Mouse (Mus musculus): ENCODE measurements around the gene Prcd.

Gene Prcd

DNA sequence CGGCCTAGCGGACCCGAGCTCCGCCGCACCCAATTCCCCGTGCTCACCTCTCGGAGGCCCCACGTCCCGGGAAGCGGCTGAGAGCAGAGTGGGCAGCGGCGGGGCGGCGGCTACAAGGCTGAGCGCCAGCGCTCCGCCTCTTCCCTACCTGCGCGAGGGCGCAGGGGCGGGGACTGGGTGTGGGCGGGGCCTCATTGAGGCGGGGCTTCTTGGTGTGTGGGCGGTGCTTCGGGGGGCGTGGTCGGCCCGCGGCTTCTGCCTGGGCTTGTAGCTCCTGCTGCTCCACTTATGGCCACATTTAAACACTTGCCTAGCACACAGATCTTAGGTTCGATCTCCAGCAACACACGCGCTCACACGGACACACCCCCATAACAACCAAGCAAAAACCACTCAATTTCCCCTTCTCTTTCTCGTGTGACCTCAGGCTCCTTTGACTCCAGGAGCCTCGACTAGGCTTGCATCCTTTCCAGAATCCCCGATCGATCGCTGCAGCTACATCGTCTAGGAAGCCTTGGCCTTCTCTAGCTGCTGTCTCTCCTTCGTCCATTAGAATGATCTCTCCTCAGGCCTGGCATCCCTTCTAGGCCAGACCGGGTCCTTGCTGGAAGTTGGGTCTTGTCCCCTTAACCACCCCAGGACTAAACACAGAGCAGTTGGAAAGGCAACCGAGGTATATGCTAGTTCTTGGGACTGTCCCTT is 29.1 kb upstream of the Prcd start:
- in situ Hi-C loops (cut with MboI; ENCODE audit: low pct_unique_long_range_greater_than_20kb in 1 of 2, low sequenced_read_pairs in 2 of 2, unreplicated experiment in 1 of 2): no loop called here

DNA sequence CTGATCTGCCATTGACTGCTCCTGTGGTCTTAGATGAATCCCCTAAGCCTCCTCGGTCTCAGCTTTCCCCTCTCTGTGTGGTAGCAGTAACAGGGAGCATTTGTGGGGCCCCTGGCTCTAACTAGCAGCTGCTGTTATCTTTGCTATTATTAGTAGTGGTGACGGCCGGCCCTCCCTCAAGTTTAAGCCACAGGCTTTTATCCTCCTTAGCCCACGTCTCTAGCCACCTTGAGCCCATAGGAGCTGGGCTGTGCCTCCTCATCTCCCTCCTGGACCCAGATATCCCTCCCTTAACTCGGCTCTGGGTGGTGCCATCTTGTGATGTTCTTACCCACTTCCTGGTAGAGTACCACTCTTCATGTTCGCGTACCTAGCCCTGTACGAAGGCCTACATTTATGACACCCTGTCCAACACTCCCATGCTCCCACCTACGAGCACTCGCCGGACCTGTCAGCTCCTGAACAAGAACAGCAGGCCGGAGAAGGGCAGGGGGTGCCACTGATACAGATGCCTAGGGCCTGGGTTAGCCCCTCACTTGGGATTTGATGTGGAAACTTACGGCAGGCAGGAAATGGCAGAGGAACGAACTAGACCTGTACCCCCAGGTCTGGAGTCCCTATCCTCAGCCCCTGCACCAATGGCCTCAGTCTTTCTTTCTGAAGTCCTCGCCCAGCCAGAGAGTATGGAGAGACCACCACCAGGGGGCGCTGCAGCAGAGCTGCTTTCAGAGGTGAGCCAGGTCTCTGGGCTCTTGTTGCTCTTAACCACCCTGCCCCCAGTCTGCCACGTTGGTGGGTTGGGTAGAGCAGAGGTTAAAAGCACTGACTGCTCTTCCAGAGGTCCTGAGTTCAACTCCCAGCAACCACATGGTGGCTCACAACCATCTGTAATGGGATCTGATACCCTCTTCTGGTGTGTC is 28.0 kb upstream of the Prcd start:
- in situ Hi-C loops (cut with MboI; ENCODE audit: low pct_unique_long_range_greater_than_20kb in 1 of 2, low sequenced_read_pairs in 2 of 2, unreplicated experiment in 1 of 2): no loop called here

- in situ Hi-C loops (cut with MboI; ENCODE audit: low pct_unique_long_range_greater_than_20kb in 1 of 2, low sequenced_read_pairs in 2 of 2, unreplicated experiment in 1 of 2): no loop called here
These were observed 26.8 kb upstream of the Prcd start, which contains the start of gene Rhbdf2 for GRCm38 (mm10) chr11:116626299-116627071. Gene Rhbdf2 (minus strand): TSS chr11:116627019.

GRCm38 (mm10) chr11:116627072-116628020 is 26.0 kb upstream of the Prcd start:
- in situ Hi-C loops (cut with MboI; ENCODE audit: low pct_unique_long_range_greater_than_20kb in 1 of 2, low sequenced_read_pairs in 2 of 2, unreplicated experiment in 1 of 2): no loop called here

- in situ Hi-C loops (cut with MboI; ENCODE audit: low pct_unique_long_range_greater_than_20kb in 1 of 2, low sequenced_read_pairs in 2 of 2, unreplicated experiment in 1 of 2): no loop called here
These were observed 24.6 kb upstream of the Prcd start for GRCm38 (mm10) chr11:116628712-116629111.

- in situ Hi-C loops (cut with MboI; ENCODE audit: low pct_unique_long_range_greater_than_20kb in 1 of 2, low sequenced_read_pairs in 2 of 2, unreplicated experiment in 1 of 2): no loop called here
These were observed 23.9 kb upstream of the Prcd start for GRCm38 (mm10) chr11:116629472-116629871.

DNA sequence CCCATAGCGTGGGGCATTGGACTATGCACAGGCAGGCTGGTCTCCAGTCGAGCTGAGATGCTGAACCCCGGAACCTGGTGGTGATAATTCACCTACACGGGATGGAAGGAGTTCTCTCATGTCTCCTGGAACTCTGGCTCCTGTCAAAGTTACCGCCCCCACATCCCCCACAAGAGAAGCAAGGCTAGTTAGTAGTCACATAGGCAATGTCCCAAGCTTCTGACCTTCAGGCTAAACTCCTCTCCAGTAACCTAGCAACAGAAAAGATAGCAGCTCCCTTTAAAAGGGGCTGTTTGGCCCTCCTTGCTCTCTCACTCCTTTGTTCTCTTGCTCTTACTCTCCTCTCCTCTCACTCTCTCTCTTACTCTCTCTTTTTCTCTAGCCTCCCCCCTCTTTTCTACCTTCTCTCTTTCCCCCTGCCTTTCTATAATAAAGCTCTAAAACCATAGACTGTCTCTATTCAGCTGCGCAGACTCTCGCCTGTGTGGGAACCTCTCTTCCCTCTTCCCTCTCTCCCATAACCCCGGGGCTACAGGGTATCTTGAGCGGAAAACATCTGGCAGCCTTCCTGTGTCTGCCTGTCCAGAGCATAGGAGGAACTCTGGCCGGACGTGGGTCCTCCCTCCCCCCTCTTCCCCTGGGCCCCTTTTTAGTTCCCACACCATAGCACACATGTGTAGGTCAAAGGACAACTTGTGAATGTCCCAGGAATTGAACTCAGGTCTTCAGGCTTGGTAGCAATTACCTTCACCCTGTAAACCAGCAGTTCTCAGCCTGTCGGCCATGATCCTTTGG is 23.0 kb upstream of the Prcd start:
- in situ Hi-C loops (cut with MboI; ENCODE audit: low pct_unique_long_range_greater_than_20kb in 1 of 2, low sequenced_read_pairs in 2 of 2, unreplicated experiment in 1 of 2): loop anchor here in 1 of 2 experiments (10.0 kb wide), 1 partner anchor 424 kb away; no protein-coding TSS in a partner anchor

DNA sequence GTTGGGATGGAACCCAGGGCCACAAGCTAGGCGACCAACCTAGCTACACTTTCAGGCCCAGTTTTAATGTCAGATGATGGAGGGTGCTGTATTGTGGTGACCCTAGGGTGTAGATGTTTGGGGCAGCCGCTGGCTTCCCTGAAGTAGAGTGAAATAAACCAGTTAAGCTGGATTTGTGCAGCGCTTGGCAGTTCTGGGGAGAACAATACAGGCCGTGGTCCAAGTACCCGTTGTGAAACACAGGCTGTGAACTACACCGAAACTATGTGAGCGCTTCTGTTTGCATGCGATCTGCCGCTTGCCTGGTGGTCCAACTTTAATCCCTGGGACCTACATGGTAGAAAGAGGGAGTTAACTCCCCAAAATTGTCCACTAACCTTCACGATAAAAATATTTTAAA is 20.4 kb upstream of the Prcd start:
- in situ Hi-C loops (cut with MboI; ENCODE audit: low pct_unique_long_range_greater_than_20kb in 1 of 2, low sequenced_read_pairs in 2 of 2, unreplicated experiment in 1 of 2): loop anchor here in 1 of 2 experiments (10.0 kb wide), 1 partner anchor 422 kb away; no protein-coding TSS in a partner anchor

- in situ Hi-C loops (cut with MboI; ENCODE audit: low pct_unique_long_range_greater_than_20kb in 1 of 2, low sequenced_read_pairs in 2 of 2, unreplicated experiment in 1 of 2): loop anchor here in 1 of 2 experiments (10.0 kb wide), 1 partner anchor 418 kb away; no protein-coding TSS in a partner anchor
These were observed 16.7 kb upstream of the Prcd start for GRCm38 (mm10) chr11:116636607-116637006.

GRCm38 (mm10) chr11:116641168-116641567 is 12.2 kb upstream of the Prcd start:
- in situ Hi-C loops (cut with MboI; ENCODE audit: low pct_unique_long_range_greater_than_20kb in 1 of 2, low sequenced_read_pairs in 2 of 2, unreplicated experiment in 1 of 2): loop anchor here (5.0 to 10.0 kb wide), 2 partner anchors 161 to 164 kb away; no protein-coding TSS in a partner anchor

DNA sequence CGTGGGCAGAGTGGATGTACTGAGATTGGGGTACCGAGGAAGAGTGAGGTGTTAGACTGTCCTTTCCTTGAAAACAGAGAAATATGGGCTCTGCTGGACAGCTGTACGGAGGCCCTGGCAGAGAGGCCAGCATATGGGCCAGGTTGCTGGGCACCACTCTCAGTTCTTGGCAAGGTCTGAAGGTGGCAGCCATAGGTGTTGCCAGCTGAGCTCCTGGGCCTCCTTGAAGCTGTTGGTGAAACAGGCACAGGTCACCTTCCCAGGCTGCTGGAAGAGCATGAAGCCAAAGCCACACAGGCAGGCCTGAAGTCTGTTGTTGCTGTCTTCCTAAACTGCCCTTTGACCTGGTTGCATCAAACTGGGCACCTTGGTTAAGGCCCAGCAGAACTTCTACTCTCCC is 11.6 kb upstream of the Prcd start:
- in situ Hi-C loops (cut with MboI; ENCODE audit: low pct_unique_long_range_greater_than_20kb in 1 of 2, low sequenced_read_pairs in 2 of 2, unreplicated experiment in 1 of 2): loop anchor here (5.0 to 10.0 kb wide), 2 partner anchors 161 to 163 kb away; no protein-coding TSS in a partner anchor

DNA sequence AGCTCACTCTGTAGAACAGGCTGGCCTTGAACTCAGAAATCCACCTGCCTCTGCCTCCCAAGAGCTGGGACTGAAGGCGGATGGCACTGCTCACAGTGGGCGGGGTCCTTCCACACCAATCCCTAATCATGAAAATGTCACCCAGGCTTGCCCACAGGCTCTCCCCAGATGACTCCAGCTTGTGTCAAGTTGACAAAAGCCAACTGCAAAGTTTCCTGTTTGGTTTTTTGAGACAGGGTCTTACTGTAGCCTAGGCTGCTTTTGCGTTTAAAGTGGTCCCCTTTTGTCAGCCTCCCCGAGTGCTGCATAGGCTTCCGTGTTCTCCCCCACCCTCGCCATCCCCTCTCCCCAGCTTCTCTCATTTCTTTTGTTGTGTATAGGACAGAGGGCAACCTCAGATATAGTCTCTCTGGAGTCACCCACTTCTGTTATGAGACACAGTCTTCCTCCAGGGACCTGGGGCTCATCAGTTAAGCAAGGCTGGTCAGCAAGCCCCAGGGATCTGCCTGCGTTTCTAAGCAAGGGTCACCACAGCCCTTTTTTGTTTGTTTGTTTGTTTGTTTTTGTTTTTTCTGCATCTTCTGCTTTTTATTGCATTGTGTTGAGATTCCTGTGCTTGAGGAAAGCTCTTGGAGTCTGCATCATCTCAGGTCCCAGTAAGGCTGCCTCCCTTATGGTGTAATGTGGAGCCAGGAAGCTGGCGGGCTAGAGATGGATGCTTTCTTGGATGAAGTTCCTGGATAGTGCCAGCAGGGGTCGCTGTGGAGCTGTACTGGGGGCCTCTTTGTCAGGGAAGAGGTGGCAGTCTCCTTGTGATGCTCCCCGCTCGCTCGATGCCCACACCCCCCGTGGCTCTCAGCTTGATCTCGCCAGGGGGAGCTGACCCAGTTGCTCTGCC is 10.4 kb upstream of the Prcd start:
- in situ Hi-C loops (cut with MboI; ENCODE audit: low pct_unique_long_range_greater_than_20kb in 1 of 2, low sequenced_read_pairs in 2 of 2, unreplicated experiment in 1 of 2): loop anchor here (5.0 to 10.0 kb wide), 2 partner anchors 159 to 162 kb away; no protein-coding TSS in a partner anchor

DNA sequence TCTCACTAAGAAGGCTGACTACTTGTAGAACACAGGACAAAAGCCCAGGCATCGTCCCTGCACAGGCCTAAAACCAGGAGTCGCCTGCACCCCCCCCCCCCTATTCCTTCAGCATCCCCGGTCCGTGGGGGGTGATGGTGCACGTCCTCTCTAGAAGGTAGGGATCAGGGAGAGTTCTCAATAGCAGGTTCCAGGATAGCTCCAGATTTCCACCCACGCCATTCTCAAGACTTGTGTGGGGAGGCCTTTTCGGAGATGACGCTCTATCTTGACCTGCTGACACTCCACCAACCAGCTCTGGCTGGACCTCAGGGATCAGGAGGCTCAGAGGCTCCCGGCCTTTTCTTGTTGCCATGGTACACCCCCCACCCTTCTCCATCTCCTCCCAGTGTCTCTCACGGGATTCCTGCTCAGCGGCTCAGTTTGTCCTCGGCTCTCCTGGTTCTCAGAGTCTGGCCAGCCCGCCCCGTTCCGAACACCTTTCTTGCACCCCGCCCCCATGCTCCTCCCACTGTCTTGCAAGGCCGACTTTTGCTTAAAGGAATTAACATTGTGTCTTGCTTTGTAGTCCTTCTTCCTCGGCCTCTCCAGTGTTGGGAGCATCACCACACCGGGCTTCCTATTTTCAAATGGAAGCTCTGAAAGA is 9.6 kb upstream of the Prcd start:
- in situ Hi-C loops (cut with MboI; ENCODE audit: low pct_unique_long_range_greater_than_20kb in 1 of 2, low sequenced_read_pairs in 2 of 2, unreplicated experiment in 1 of 2): loop anchor here (5.0 to 10.0 kb wide), 2 partner anchors 159 to 161 kb away; no protein-coding TSS in a partner anchor

GRCm38 (mm10) chr11:116644225-116645112 is 8.9 kb upstream of the Prcd start:
- in situ Hi-C loops (cut with MboI; ENCODE audit: low pct_unique_long_range_greater_than_20kb in 1 of 2, low sequenced_read_pairs in 2 of 2, unreplicated experiment in 1 of 2): loop anchor here (5.0 to 10.0 kb wide), 2 partner anchors 158 to 160 kb away; no protein-coding TSS in a partner anchor

Measured in mouse embryonic stem cell (cell line).